Mouse (Mus musculus) brain, embryonic 14.5 days (tissue): ENCODE data around the gene Mfsd6l.
A peak's percentile ranks its signal among the peaks of the same experiment; 100 is the strongest.

Experiments
- CTCF ChIP-seq: fragments of 200-500 bp; IDR thresholded peaks from 2 replicates; pipeline ENCODE4 v1.5.1; 2012; ENCODE audit warnings: inconsistent platforms, mild to moderate bottlenecking, moderate library complexity, borderline replicate concordance; ENCODE audit not compliant: insufficient read depth, insufficient read length; ENCODE audit errors: extremely low read depth
- POLR2A ChIP-seq: fragments of 200-500 bp; IDR thresholded peaks from 2 replicates; pipeline ENCODE4 v1.6.1; 2012; ENCODE audit warnings: mild to moderate bottlenecking, inconsistent platforms, borderline replicate concordance; ENCODE audit not compliant: poor library complexity, insufficient read depth, insufficient read length, severe bottlenecking; ENCODE audit errors: extremely low read depth

GRCm38 (mm10) chr11:68544554-68544953 lies 11.4 kb upstream of the Mfsd6l start:
- no peak for TF ChIP-seq POLR2A
- TF ChIP-seq CTCF: peak; percentile 56
